Mouse (Mus musculus): ENCODE measurements around the gene Rgl3.

- TF ChIP-seq CTCF (IDR thresholded peaks at IDR 0.05; ENCODE audit: control insufficient read depth, insufficient read depth, insufficient replicate concordance, low read depth, low read length) (no peak), POLR2A (IDR thresholded peaks at IDR 0.05; ENCODE audit: control insufficient read depth, low read depth, low read length) (no peak)
Measured at GRCm38 (mm10) chr9:21987592-21988342, 1.5 kb downstream of the Rgl3 start.

All from testis, adult 2 months (tissue).